Mouse (Mus musculus) embryonic facial prominence, embryonic 15.5 days (tissue): ENCODE data around the gene Trim37. TPM values are rescaled to one million over a fixed set of nuclear protein-coding genes. Genes with fewer than 3 reads are reported as not detected.

Experiments
- ATAC-seq: fragments of 200-750 bp; cut with Nextera tagmentation; 2 replicates; pipeline ENCODE4 v1.8.0; 2017; ENCODE audit warnings: low read depth, moderate TSS enrichment; ENCODE audit not compliant: insufficient number of reproducible peaks, low FRiP score, low TSS enrichment
- H3K27ac ChIP-seq: fragments of 300-500 bp; sonication (generic); replicated peaks from 2 replicates; pipeline ENCODE4 v1.5.1; 2015; ENCODE audit warnings: mild to moderate bottlenecking, inconsistent platforms
- H3K27me3 ChIP-seq: fragments of 300-500 bp; sonication (generic); 2 replicates; pipeline ENCODE4 v1.6.1; 2015; ENCODE audit warnings: inconsistent platforms
- H3K36me3 ChIP-seq: fragments of 300-500 bp; sonication (generic); 2 replicates; pipeline ENCODE4 v1.6.1; 2015; ENCODE audit warnings: mild to moderate bottlenecking, inconsistent platforms
- H3K4me1 ChIP-seq: fragments of 300-500 bp; sonication (generic); 2 replicates; pipeline ENCODE4 v1.6.1; 2015; ENCODE audit warnings: inconsistent platforms
- H3K4me2 ChIP-seq: fragments of 300-500 bp; sonication (generic); replicated peaks from 2 replicates; pipeline ENCODE4 v1.6.1; 2015; ENCODE audit warnings: mild to moderate bottlenecking, inconsistent platforms
- H3K4me3 ChIP-seq: fragments of 300-500 bp; sonication (generic); replicated peaks from 2 replicates; pipeline ENCODE4 v1.5.1; 2015; ENCODE audit warnings: mild to moderate bottlenecking, inconsistent platforms
- H3K9ac ChIP-seq: fragments of 300-500 bp; sonication (generic); 2 replicates; pipeline ENCODE4 v1.6.1; 2015; ENCODE audit warnings: inconsistent platforms
- H3K9me3 ChIP-seq: fragments of 300-500 bp; sonication (generic); replicated peaks from 2 replicates; pipeline ENCODE4 v1.6.1; 2016; ENCODE audit warnings: inconsistent platforms
- WGBS: fragments of 180-500 bp; shearing (Covaris S2); methylation state at CpG from one replicate; pipeline ENCODE4 v1.1.7; 2015; 5-methylcytosine and 5-hydroxymethylcytosine counted together
- polyA plus RNA-seq: library from polyadenylated mRNA; unstranded; fragments of >200 nt; fragmentation: Nextera tagmentation; extraction: Ambion mirVana; gene quantifications from 2 replicates; pipeline ENCODE4 v1.2.1, GENCODE M21; 2015

Trim37 gene
- polyA plus RNA-seq, 1 experiment from 2014 or later: 28.5 TPM

DNA sequence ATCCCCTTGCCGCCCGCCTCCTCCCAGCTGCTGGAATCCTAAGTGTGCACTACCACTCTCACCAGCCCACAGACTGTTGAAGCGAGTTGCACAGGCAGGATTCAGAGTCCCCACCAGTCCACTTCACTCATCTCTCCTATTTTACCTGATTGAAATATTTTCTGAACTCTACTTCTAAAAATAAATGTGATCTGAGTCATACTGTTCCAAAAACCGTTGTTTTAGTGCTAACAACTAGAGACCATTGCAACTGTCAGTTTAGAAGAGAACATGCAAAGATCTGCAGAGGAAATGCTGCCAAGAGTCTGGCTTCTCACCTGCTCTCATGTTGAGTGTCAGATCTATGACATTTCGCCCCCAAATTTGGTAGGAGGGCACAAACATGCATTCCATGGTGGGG lies 106.5 kb downstream of the Trim37 start:
- Histone ChIP-seq H3K4me3 (no peak overlapping the region), H3K36me3 (peaks cover 10% of the 10 kb centered on the region; the same call in 1 of the 2 replicates), H3K27ac (no peak overlapping the region), H3K9me3 (no peaks in the 10 kb centered on the region), H3K4me1 (no peaks in the 10 kb centered on the region), H3K27me3 (no peaks in the 10 kb centered on the region), H3K4me2 (no peak overlapping the region), H3K9ac (no peak overlapping the region)
- no peak for ATAC-seq
- WGBS: 87% methylated on average over 5 of the region's 5 CpGs

DNA sequence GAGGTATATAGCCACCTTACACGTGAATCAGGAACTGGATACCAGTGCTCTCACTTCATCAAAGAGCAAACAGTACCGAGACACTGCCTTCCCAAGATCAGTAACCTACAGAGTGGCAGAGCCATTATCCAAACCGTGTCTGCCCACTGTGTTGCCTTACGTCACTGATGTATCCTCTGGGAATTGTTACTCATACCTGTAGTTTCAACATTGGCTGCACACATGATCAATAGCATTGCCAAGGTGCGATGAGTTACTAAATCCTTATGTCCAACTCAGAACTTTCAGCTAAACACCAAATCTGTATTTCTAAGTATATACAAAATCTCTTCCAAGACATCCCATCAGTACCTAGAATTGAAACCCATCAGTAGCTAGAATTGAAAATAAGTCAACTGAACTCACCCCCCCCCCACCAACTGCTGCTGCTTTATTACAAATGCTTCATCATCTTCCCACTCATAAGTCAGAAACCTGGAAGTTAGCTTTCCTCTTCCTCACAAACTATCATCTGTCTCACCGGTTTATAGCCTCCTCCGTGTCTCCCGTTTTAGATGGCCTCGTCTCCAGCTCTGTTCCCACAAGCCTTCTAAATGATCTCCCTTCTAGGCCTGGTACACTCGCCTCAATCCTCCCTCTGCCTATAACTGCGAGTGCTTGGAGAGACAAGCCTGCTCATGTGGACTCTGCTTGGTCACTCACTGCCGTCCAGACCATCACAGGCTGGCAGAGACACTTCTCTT lies 108.0 kb downstream of the Trim37 start:
- Histone ChIP-seq H3K27me3 (no peaks in the 10 kb centered on the region), H3K27ac (no peak overlapping the region), H3K4me3 (no peak overlapping the region), H3K9me3 (no peaks in the 10 kb centered on the region), H3K4me1 (no peaks in the 10 kb centered on the region), H3K9ac (no peak overlapping the region), H3K36me3 (peaks cover 7% of the 10 kb centered on the region), H3K4me2 (no peak overlapping the region)
- ATAC-seq: no peak
- WGBS: 90% methylated on average over 12 of the region's 12 CpGs

DNA sequence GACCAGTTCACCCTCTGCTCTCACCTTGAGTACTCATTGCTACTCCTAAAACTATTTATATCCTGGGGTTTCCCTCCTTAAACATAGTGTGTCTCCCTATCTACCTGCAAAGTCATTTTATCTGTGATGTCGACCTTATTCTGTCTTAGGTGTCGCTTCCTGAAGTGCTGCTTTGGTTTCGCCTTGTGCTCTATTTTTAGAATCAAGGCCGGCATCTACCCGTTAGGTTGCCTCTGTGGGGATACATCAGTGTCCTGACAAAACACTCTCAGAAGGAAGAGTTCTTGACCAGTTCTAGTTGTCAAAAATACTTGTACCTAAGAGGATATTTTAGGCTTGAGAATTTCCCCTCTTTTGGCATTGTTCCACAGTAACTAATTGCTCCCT lies 108.6 kb downstream of the Trim37 start:
- no peaks in the 10 kb centered on the region for H3K4me1 ChIP-seq
- H3K9me3 ChIP-seq: no peaks in the 10 kb centered on the region
- no peak overlapping the region for H3K4me3 ChIP-seq
- H3K9ac ChIP-seq: no peak overlapping the region
- no peak overlapping the region for H3K27ac ChIP-seq
- no peak for ATAC-seq
- H3K27me3 ChIP-seq: no peaks in the 10 kb centered on the region
- WGBS: 71% methylated on average over 5 of the region's 5 CpGs
- H3K36me3 ChIP-seq: peaks cover 7% of the 10 kb centered on the region
- no peak overlapping the region for H3K4me2 ChIP-seq

DNA sequence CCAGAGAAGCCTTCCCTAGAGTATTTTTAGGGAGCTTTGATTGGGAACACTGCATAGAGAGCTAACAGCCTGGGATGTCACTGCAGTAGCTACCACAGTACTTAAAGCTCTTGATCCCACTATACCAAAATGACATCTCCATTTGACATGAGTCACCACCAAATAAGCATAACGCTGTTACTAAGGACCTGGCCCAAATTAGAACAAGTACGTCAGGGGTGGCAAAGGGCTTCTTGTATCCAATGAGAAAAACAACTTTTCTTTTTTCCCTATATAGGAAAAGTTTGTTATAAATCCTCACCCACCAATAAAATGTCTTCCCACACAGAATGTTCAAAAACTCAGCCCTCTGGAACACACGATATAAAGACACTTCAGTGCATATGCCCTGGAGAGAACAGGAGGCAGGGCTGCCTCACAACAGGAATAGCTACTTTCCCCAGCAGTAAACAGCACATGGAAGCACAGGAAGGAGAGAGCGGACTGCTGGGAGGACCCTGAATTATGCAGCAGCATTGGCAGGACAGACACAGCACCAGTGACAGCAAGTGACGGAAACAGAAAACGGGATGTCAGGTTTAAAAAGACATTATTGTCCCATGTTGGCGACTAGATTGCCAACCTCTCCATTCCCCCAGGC lies 112.1 kb downstream of the Trim37 start:
- Histone ChIP-seq H3K9me3 (no peaks in the 10 kb centered on the region), H3K4me1 (no peaks in the 10 kb centered on the region), H3K4me2 (no peak overlapping the region), H3K9ac (no peak overlapping the region), H3K27ac (no peak overlapping the region), H3K4me3 (no peak overlapping the region), H3K36me3 (no peaks in the 10 kb centered on the region; the same call in 1 of the 2 replicates), H3K27me3 (no peaks in the 10 kb centered on the region)
- 75% methylated on average over 7 of the region's 7 CpGs for WGBS
- no peak for ATAC-seq

DNA sequence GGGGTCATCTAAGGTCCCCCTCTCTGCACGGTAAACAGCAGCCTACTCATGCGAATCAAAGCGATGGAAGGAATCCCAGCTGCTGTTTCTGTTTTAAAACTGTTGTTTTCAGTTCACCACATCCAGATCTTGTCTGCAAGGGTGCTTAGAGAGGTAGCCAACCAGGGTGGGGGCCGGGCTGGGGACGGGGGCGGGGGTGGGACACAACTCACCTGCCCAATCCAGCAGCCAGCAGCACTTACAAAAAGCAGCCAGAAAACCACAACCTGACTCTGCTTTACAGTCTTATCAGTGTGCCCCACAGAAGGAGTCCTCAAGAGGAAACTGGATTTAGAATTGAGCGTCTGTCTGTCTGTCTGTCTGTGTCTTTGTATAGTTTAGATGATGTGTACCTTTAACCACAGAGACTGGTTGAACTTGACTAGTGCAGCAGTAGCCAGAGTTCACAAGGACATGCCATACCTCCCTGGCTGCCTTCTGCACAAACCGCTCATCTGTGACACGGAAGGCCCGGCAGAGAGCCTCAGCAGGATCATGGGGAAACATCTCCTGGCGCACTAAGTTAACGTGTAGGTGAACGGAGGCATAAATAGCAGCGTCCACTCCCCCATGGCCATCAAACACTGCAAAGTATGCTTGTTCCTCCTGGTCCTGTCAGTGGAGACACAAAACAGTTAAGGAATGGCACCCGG lies 113.4 kb downstream of the Trim37 start:
- Histone ChIP-seq H3K9ac (no peak overlapping the region), H3K27me3 (no peaks in the 10 kb centered on the region)
- ATAC-seq: no peak

DNA sequence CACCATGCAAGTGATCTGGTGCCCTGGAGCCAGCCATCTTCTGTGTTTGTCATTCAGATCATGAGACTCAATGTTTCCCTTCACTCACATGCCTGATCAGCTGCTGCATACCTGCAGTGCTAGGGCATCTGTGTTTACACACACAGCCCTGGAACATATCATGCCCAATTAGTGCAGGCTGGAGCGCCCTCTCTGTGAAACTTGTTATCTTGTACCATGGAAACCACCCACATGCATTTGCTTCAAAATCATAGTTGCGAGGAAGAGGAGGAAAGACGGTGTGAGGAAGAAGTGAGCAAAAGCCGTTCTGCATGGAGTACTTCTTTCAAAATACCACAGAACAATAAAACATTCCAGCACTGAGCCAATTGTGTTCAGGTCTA lies 113.9 kb downstream of the Trim37 start:
- H3K4me1 ChIP-seq: 0 out of 2 replicates have a peak, but pooled peaks cover 4% of the 10 kb centered on the region
- no peak for ATAC-seq
- no peak overlapping the region for H3K4me2 ChIP-seq
- H3K9ac ChIP-seq: no peak overlapping the region
- H3K27me3 ChIP-seq: no peaks in the 10 kb centered on the region
- WGBS: 81% methylated on average over 4 of the region's 4 CpGs
- H3K27ac ChIP-seq: no peak overlapping the region
- H3K9me3 ChIP-seq: no peaks in the 10 kb centered on the region
- H3K36me3 ChIP-seq: no peaks in the 10 kb centered on the region; the same call in 1 of the 2 replicates
- no peak overlapping the region for H3K4me3 ChIP-seq

More for the DNA sequence above, 113.4 kb downstream of the Trim37 start:
- no peak overlapping the region for H3K4me3 ChIP-seq
- H3K4me2 ChIP-seq: no peak overlapping the region
- no peaks in the 10 kb centered on the region for H3K9me3 ChIP-seq
- H3K36me3 ChIP-seq: no peaks in the 10 kb centered on the region; the same call in 1 of the 2 replicates
- no peaks in the 10 kb centered on the region for H3K4me1 ChIP-seq
- 81% methylated on average over 15 of the region's 15 CpGs for WGBS
- no peak overlapping the region for H3K27ac ChIP-seq

DNA sequence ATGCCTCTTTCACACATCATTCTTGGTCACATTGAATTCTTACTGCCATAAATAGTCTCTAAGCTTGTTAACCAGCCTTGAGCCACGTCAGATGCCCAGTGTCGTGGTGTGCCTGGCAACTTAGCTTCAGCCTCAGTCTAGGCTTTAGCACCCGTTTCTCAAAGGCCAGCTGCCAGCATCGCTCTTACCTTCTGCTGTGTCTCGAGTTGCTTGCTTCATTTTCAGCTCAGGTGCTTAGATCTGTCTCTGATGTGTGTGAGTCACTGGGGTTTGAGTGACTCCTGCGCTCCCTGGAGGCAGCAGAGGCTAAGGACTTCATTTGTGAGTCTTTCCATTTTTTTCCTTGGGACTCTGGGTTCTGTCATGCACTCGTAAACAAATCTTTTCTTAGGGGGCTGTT lies 114.4 kb downstream of the Trim37 start:
- no peak for ATAC-seq
- Histone ChIP-seq H3K9ac (no peak overlapping the region), H3K4me2 (no peak overlapping the region), H3K27me3 (no peaks in the 10 kb centered on the region), H3K27ac (no peak overlapping the region), H3K4me1 (0 out of 2 replicates have a peak, but pooled peaks cover 7% of the 10 kb centered on the region), H3K36me3 (no peaks in the 10 kb centered on the region; the same call in 1 of the 2 replicates), H3K4me3 (no peak overlapping the region), H3K9me3 (no peaks in the 10 kb centered on the region)
- 68% methylated on average over 7 of the region's 7 CpGs for WGBS

DNA sequence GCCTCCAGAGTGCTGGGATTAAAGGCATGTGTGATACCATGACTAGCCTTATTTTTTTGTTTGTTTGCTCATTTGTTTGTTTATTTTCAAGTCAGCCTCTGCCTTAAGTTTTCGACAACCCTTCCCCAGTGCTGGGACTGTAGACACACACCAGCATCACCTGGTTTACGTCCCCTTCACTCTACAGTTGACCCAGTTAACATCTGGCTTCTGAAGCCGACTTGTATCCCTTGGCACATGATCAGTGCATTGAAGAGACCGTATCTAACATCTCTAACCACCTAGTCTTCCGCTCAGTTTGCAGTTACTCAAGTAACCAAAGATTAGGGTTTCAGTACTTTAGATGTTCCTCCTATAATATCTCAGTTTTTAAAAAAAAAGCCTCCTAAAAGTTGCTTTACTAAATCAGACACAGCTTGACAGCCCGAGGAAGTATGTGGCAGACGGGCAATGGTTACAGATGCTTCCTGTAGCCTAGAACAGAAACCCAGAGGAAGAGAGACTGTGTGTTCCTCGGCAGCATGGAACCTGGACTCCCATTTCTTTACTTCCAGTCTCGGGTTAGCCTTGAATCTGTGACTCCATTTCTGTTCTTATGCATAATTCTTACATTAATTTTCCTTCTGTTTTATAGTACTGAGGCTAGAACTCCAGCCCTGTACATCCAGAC lies 118.4 kb downstream of the Trim37 start:
- Histone ChIP-seq H3K4me2 (no peak overlapping the region), H3K27me3 (no peaks in the 10 kb centered on the region), H3K36me3 (no peaks in the 10 kb centered on the region), H3K9ac (no peak overlapping the region), H3K4me1 (0 out of 2 replicates have a peak, but pooled peaks cover 11% of the 10 kb centered on the region), H3K4me3 (no peak overlapping the region), H3K9me3 (no peaks in the 10 kb centered on the region), H3K27ac (no peak overlapping the region)
- WGBS: 62% methylated on average over 9 of the region's 9 CpGs
- no peak for ATAC-seq

DNA sequence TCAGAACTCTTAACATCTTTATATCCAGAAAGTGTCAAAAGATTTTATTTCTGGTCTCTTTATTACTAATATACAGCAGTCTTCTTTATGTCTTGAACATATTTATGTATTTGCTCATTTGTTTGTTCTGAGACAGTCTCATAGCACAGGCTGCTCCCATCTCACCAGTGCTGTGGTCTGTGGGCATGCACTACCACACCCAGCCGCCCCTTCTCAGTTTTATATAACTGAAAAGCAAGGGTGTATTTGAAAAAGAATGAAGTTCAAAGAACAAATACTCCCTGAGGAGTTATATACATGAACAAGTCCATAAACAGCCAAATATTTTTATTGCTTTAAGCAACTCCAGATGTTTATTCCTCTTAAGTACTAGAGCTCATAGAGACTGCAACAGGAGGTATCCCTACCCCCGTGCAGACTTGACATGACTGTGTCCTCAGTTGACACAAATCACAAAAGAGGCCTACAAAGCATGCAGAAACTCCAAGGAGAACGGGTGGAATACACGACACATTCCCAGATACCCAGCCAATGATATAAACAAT lies 119.3 kb downstream of the Trim37 start:
- Histone ChIP-seq H3K4me3 (no peak overlapping the region), H3K9me3 (no peaks in the 10 kb centered on the region), H3K4me1 (0 out of 2 replicates have a peak, but pooled peaks cover 11% of the 10 kb centered on the region), H3K27ac (no peak overlapping the region), H3K4me2 (no peak overlapping the region), H3K27me3 (no peaks in the 10 kb centered on the region), H3K36me3 (no peaks in the 10 kb centered on the region), H3K9ac (no peak overlapping the region)
- WGBS: 28% methylated on average over 4 of the region's 4 CpGs
- no peak for ATAC-seq

DNA sequence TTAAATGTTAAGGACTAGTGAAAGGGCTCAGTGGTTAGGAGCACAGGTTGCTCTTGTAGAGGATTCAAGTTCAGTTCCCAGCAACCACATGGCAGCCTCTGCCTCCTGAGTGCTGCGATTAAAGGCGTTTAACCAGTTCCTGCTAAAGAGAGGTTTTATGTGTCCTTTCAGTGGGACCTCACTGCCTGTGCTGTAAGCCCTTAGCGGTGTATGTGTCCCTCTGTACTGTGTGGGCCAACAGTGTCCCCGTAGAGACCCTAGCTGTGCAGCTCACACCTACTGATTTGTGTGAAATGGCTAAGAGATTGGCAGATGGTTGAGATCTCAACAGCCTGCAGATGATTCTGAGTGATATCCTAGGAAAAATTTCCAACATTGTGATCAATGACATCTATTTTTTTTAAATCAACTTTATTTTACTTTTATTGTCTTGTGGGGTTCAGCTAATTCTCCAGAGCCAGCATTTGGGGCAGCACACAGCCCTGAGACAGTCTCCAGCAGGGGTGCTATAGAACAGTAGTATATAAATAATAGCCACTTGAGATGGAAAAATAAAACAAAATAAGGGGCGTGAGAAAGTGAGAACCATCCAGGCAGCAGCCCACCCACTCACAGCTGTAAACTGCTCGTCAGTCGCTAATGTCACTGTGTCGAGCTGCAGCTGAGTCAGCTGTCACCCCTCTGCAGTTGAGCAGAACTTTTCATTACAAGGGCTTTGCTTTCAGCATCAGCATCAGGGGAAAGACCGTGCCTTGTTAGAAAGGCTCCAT lies 120.0 kb downstream of the Trim37 start:
- Histone ChIP-seq H3K9ac (no peak overlapping the region), H3K4me1 (0 out of 2 replicates have a peak, but pooled peaks cover 11% of the 10 kb centered on the region), H3K4me3 (no peak overlapping the region), H3K9me3 (no peaks in the 10 kb centered on the region), H3K4me2 (no peak overlapping the region), H3K36me3 (no peaks in the 10 kb centered on the region), H3K27me3 (no peaks in the 10 kb centered on the region), H3K27ac (no peak overlapping the region)
- ATAC-seq: no peak
- 45% methylated on average over 9 of the region's 9 CpGs for WGBS
